Mouse (Mus musculus) T-helper 2 cell (primary cell): ENCODE data around the gene Gpkow.
"Not testable (repeated sequence)": the region's sequence is repeated elsewhere in the genome, so short reads cannot be mapped to it uniquely, and the experiment has no call there.

ENCODE experiments used
- in situ Hi-C: fragments of 300-600 bp; cut with MboI, MseI; formaldehyde crosslinking; loops from one replicate; pipeline ENCODE4 v1.15.1; 2025; ENCODE audit warnings: high pct_unique_total_duplicates

Gpkow gene

DNA sequence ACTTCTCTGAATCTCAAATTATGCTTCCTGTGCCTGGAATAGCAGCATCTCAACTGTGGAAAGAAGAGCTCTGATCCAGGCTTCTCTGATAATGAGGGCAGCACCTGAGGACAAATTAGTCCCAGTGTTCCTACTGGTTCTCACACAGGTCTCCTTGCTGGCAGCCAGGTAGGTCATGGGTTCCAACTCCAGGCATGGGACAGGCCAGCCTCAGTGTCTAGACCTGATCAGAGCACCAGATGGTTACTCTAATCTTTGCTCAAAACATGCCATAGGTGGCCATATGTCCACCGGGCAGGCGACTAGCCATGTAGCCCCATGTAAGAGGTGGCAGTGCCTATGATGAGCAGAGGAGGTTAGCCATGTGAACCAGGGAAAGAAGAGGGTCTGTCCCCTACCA lies 8.6 kb upstream of the Gpkow start:
- in situ Hi-C loops: no loop called here

DNA sequence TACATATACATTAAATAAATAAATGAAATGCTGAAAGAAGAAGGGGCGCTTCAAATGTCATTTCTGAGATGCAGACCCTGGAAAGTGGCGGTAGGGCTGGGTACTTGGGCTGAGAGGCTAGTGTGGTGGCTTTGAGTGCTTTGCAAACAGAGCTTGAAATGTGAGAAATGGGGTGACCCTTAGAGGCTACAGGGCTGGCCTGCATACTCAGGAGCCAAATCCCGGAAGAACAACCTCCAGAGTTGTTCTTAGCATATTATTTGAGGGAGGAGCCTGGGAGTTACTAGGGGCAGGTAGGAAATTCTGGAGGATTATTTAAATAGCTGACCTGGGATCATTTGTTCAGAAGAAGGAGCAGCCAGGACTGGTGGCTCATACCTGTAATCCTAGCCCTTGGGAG lies 6.4 kb upstream of the Gpkow start:
- in situ Hi-C loops: no loop called here

DNA sequence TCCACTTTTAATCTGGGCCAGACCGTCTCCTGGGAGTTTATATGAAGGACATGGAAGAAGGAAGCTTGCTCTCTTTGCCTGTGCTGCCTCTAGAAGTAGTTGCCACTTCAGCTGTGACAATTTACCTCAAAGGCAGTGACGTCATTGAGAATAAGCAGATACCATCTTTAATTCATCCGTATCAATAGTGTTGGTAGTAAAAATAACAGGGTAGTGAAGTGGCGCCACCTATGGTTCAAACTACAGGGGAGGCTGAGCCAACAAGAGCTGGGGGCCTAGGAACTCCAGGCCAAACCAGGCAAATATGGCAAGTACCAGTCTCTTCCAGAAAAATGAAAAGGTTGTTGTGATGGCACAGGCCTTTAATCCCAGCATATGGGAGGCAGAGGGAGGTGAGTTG lies 4.1 kb upstream of the Gpkow start:
- in situ Hi-C loops: no loop called here

DNA sequence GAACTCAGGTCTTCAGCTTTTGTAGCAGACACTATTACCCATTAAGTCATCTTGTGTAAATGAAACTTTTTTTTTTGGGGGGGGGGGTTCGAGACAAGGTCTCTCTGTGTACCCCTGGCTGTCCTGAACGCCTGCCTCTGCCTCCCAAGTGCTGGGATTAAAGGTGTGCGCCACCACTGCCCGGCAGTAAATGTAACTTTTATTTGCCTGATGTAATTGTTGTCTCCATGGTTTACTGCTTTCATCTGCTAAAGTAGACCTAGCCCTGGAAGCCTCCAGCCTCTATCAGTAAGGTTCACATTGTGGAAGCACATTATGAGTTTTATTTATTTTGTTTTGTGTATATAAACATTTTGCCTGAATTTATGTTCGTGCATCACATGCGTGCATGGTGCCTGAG lies 411 bp upstream of the Gpkow start:
- in situ Hi-C loops: no loop called here

DNA sequence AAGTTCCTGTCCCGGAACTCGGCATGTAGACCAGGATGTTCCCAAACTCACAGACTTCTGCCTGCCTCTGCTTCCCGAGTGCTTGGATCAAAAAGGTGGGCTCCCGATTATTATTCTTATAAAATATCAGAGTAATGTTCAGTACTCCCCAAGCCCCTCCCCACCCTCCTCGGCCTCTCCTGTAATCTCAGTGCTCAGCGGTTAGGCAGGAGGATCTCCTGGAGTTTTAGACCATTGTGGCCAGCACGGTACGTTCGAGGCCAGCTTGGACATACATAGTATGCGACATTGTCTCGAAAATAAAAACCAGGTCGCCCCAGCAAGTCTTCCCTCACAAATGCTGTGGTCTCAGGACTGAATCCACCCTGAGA lies 16.8 kb downstream of the Gpkow start:
- in situ Hi-C loops: not testable (repeated sequence)

DNA sequence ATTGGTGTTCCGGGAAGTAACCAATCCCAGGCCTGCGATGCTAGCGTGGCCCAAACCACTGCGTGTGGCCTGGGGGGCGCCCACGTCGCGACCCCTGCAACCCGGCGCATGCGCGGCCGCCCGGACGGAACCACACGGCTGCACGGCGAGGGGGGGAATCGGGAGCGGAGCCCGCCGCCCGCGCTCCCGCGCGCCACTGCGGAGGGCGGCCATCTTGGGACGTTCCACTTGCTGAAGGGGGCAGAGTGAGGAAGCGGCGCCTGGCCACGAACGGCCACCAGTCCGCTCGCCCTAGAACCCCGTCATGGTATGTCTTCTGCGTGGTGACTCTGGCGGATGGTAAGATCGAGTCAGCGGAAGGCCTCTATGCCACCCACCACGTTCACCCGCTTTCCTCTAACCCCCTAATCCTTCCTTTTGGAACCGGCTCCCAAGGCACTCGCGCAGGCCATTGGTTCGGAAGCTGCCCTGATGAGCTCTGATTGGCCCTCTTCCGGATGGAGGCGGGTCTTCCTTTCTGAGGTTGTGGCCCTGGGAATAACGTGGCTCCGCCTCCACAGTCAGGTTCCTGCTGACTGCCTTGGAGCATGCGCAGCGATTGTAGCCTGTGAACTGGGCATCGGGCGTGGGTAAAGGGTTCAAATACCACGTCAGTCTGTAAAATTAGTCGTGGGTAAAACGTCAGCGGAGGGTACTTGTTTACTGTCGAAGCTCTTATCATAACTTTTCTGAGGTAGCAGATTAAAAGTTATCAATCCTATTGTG lies 17.4 kb downstream of the Gpkow start, which contains the start of gene Wdr45:
Gene Wdr45, plus strand, starts transcription at position 199 of the 765 bp plus-strand sequence.
- in situ Hi-C loops: not testable (repeated sequence)

DNA sequence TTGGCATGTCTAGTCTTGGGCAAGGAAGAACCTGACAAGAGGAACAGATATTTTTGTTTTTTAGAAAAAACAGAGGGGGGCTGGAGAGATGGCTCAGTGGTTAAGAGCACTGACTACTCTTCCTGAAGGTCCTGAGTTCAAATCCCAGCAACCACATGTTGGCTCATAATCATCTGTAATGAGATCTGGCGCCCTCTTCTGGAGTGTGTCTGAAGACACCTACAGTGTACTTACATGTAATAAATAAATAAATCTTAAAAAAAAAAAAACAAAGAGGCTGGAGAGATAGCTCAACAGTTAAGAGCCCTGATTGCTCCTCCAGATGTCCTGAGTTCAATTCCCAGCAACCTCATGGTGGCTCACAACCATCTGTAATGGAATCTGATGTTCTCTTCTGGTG lies 19.1 kb downstream of the Gpkow start:
- in situ Hi-C loops: not testable (repeated sequence)

DNA sequence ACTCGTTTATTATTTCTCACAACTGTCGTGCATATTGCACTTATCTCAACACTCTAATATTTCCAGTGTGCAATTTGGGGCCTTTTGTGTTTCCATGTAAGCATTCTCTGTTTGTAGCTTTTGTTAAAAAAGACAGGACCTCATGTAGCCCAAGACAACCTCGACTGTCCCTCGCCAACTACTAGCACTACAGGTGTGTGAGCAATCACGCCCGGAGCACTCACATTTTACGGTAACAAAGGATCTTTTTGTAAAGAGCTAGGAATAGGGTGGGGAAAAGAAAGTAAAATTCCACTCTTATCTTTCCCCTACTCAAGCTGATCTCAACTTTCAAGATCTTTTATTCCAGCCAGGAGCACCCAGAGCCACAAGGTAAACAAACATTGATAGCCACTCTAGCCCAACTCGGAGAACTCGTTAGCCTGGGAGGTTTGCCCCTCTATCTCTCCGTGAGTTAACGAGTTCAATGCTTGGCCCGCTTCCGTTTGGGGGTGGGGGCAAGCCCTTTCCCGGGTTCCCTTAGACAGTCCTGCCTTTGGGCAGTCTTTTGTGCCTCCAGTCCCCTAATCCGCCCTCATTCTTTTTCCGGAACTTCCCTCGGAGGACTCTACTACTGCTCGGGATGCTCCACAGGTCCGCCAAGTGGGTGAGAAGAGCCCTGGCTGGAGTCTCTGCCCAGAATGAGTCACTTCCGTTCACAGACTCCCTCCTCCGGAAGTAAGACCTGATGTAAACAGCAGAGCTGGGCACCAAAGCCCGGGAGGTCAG lies 24.8 kb downstream of the Gpkow start, which contains the start of gene Gm45208:
Gene Gm45208, plus strand, starts transcription at position 732 of the 768 bp plus-strand sequence.
- in situ Hi-C loops: no loop called here

DNA sequence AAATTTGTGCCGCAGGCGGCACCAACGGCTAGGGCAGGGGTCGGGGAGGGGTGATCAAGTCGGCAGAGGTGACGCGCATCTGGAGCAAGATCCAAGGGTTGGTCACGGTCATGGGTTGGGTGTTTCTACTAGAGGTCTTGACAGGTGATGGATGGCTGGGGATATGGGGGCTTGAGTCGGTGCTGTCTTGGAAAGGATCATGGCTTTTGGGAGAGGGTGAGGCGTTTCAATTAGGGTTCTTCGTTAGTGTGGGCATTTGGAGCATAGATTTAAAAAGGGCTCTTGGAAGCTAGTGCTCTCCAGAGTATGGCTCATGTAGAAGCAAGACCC lies 25.3 kb downstream of the Gpkow start:
- in situ Hi-C loops: no loop called here

DNA sequence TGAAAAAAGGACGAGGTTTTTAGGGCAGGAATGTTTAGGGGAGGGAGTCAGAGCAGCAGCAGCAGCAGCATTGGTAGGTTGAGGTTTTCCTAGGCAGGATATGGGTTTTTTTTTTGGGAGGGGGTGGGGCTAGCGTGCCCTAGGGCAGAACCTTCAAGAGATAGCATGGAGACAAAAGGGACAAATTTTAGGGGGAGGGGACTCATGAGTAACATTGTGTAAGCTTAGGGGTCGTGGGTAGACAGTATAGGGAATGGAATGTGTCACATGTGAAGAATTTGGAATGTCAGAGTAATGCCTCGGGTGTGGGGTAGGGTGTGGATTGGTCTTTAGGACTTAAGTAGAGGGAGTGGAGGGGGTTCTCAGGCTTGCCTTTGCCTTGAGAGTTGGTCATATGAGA lies 25.8 kb downstream of the Gpkow start:
- in situ Hi-C loops: no loop called here

DNA sequence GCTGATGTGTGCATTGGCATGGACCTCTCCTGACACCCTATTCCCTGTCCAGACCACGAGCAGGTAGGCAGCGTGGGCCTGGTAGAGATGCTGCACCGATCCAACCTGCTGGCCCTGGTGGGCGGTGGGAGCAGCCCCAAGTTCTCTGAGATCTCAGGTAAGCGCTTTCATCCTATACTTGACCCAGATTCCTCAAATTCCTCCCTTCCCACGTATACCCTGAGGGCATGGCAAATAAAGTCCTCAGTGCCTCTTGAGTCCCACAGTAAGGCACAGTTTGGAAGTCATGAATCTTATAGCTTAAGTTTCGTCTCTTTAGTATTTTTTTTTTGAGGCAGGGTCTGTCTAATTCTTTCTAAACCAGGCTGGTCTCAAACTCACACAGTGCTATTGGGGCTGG lies 27.2 kb downstream of the Gpkow start:
- in situ Hi-C loops: no loop called here

DNA sequence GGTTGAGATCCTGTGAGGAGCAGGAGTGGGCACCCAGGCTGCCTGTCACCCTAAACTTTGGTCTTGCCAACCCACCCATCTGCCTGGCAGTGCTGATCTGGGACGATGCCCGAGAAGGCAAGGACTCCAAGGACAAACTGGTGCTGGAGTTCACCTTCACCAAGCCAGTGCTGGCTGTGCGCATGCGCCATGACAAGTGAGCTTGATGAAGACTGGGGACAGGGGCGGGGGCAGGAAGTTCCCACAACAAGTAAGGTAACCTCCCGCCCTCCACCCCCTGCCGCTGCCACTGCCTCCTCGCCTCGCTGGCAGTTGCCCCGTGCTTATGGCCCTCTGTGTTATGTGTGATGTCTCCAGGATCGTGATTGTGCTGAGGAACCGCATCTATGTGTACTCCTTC lies 28.9 kb downstream of the Gpkow start:
- in situ Hi-C loops: no loop called here

DNA sequence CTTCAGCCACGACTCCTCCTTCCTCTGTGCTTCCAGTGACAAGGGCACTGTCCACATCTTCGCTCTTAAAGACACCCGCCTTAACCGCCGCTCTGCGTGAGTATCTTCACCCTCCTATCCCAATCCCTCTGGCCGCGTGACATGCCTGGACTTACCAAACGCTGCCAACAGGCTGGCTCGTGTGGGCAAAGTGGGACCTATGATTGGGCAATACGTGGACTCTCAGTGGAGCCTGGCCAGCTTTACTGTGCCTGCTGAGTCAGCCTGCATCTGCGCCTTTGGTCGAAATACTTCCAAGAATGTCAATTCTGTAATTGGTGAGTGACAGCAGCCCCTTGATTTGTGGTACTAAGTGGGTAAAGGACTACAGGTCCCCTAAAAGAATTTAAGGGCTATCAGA lies 30.2 kb downstream of the Gpkow start:
- in situ Hi-C loops: no loop called here

DNA sequence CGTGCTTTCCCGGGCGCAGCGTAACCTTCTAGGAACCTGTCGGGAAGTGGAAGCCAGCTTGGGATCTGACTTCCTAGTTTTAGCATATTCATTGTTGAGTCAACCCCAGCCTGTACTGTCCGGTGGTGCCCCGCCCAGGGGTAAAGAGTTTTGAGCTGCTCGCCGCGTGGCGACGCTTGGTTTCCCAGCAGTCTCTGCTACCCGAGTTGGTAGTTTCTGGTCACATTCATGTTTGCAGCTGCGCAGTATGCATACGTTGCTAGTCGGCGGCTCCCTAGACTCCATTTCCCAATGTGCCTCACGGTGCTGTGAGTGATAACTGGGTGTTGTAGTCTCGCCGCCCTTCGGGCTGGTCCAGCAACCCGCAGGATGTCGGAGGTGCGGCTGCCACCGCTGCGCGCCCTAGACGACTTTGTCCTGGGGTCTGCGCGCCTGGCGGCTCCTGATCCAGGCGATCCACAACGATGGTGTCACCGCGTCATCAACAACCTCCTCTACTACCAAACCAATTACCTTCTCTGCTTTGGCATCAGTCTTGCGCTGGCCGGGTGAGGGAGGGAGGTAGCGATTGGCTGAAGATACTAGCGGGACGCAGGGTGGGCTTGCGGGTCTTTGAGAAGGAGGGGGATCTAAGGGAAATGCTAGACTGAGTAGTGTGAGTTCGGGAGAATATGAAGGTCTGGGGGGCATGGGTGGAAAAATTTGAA lies 31.4 kb downstream of the Gpkow start, which contains the start of gene Praf2:
Gene Praf2, plus strand, starts transcription at position 225 of the 707 bp plus-strand sequence.
- in situ Hi-C loops: no loop called here

DNA sequence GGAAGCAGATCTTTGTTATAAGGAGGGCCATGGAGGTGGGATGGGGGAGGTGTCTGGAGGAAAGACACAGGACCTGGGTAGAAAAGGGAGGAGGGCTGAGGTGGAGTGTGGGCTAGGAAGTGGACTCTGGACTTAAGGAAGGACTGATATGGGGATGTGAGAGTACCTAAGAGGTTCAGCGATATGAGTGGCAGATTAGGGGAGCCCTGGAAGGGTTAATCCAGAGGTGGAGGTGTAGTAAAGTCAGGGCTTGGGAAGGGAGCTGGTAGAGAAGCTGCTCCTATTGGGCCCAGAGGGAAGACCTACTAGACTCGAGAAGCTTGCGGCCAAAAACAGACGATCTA lies 32.0 kb downstream of the Gpkow start:
- in situ Hi-C loops: no loop called here

DNA sequence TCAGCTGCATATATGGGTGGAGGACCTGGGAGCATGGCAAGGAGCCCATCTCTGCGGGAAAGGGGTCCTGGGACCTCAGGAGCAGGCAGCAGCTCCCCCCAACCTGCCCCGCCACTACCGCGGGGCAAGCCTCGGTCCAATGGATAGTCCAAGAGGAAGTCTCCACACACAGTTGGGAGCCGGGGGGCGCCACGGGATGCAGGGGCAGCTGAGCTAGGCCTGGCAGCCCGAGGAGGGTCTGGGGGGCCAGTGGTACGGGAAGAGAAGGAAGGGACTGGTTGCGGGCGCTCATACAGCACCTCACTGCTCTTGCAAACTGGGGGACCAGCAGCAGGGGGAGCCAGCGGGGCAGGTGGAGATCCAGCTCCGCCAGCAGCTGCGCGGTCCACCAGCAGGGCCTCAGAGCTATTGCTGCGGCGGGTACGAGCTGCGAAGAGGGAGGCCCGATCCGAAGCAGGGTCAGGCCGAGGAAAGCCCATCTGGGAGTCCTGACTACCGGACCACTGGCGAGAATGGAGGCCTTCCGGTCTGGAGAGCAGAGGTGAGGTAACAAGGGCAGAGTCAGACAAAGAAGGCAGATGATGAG lies 36.7 kb downstream of the Gpkow start:
- in situ Hi-C loops: no loop called here

DNA sequence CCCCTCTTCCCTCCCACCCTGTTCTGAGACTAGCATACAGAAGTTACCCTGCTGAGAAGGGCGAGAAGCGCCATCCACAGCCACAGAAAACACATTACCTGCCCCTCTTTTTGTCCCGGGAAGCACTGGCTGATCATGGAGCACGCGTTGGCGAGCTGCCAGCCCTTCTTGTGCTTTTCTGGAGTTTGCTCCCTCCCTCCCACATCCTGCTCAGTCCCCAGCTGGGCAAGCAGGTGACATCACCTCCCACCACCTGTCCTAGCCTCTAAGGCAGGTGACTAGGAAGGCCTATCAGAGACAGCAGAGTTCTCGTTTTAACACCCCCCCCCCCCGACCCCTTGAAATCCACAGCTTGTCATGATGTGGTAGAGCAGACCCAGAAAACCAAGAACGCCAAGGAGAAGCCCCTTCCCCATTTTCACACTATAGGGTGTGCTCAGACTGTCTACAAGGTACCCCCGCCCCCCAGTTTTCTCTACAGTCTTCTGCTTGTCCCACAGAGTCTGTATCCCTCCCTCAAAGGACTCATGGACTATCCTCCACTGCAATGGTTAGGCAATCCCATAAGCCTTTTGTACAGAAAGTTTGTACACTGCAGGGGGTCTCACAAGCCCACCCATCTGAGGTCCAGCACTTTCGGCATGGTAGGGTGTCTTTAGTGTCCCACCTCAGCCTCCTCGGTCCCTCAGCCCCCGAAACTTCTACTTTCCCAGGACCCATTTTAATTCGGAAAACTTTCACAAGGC lies 42.6 kb downstream of the Gpkow start:
- in situ Hi-C loops: no loop called here

DNA sequence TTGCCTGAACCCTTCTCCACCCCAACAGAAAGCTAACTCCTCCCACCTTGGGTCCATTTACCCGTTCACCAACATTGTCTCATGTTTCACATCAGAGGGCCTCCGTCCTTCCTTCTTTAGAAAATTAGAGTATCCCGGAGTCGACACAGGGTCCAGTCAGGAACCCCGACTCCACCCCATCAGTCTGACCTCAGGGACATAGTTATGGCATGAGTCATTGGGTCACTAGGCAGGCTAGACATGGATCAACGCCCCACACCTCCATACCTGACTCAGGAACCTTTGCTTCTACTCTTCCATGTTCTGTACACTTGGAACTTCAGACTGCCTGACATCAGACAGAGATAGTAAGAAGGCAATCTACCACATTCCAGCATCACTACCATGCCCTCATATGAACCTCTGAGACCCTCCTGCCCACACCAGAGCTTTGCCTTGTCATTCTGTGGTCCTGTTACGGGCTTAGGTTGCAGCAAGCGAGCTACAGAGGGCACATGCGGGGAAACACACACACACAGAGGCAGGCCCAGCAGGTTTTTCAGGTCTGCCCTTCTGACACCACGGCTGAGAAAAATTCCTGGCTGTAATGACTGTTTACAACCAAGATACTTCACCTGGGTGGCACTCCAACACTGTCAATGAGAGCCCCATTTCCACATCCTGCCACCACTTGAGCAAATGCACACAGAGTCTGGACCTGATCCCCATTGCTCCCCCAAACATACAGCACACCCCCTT lies 43.3 kb downstream of the Gpkow start:
- in situ Hi-C loops: no loop called here

DNA sequence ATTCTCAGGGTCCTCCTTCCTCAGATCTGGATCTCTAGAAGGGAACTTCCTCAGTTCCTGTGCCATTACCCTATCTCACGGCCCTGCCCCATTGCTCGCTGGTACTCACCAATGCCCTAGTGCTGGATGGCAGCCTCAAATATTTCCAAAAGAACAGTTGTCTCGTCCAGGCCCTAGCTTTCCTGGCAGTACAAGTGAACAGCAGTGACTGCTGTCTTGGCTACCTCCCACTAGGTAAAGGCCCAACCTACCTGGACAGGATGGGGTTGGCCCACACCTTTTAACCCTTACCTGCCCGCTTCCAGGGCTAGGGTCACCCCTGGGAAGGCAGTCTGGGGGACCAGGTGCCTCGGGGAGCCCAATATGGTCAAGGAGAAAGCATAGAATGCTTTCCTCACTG lies 44.2 kb downstream of the Gpkow start:
- in situ Hi-C loops: no loop called here

DNA sequence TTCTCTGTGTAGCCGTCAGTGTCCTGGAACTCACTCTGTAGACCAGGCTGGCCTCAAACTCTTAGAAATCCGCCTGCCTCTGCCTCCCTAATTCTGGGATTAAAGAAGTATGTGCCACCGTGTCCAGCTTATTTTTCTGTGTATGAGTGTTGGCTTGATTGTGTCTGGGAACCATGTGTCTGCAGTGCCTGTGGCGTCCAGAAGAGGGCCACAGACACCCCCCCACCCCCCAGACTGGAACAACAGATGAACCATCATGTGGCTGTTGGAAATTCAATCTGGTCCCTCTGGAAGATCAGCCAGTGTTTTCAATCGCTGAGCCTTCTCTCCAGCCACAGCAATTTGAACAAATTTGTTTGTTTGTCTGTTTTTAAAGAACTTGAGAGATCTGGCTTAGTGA lies 46.5 kb downstream of the Gpkow start:
- in situ Hi-C loops: no loop called here

DNA sequence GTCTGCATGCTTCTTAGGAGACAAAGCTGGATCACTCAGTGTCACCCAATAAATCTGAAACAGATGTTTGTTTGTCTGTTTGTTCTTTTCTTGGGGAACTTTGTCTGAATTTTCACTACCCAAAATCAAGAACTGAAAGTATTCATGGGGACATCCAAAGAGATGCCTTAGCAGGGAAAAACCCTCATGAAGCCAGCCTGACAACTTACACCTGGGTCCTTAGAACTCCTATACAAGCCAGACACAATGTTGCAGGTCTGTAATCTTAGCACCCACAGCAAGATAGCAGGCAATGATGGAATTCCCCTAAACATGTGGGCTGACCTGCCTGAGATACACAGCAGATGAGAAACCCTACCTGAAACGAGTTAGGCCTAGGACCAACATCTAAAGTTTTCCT lies 48.0 kb downstream of the Gpkow start:
- in situ Hi-C loops: no loop called here
